Mouse (Mus musculus) ES-E14 (cell line): ENCODE results near the gene Grm5.

Experiments
- HCFC1 ChIP-seq: IDR thresholded peaks from 2 replicates; pipeline ENCODE4 v1.6.1; 2012; ENCODE audit warnings: low read length, inconsistent platforms, borderline replicate concordance; ENCODE audit not compliant: insufficient read depth
- ZC3H11A ChIP-seq: IDR thresholded peaks from 2 replicates; pipeline ENCODE4 v1.6.1; 2012; ENCODE audit warnings: low read depth, mild to moderate bottlenecking, inconsistent platforms, low read length, borderline replicate concordance
- ZNF384 ChIP-seq: IDR thresholded peaks from 2 replicates; pipeline ENCODE4 v1.6.1; 2012; ENCODE audit warnings: low read depth, low read length, inconsistent platforms

DNA sequence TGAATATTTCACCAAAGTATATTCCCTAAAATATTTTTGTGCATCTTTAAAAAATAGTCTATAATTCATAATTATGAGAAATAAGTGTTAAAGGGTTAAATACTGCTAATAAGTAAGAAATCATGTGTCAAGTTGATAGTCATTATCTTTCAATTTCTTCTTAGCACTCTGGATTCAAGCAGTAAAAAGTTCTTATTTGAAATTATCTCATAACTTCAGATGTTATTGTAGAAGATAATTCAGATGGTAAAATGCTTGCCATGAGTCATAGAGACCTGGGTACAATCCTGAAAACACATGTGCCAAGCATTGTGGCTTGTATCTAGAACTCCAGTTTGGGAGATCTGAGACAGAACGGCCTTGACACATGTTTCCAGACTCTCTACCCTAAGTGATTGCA is 254.6 kb downstream of the Grm5 start:
- TF ChIP-seq ZNF384 (no peak), HCFC1 (no peak), ZC3H11A (no peak)
